Mouse (Mus musculus) stomach, postnatal 0 days (tissue): ENCODE results near the gene Capn5. TPM values are rescaled to one million over a fixed set of nuclear protein-coding genes. Genes with fewer than 3 reads are reported as not detected.

ENCODE experiments used
- ATAC-seq: fragments of 200-750 bp; cut with Nextera tagmentation; 2 replicates; pipeline ENCODE4 v1.8.0; 2017; ENCODE audit not compliant: low FRiP score, low TSS enrichment
- DNase-seq: peaks from one replicate; pipeline ENCODE4 v3.0.0-alpha.2; 2016; ENCODE audit warnings: low spot score
- H3K27ac ChIP-seq: fragments of 300-500 bp; sonication (generic); replicated peaks from 2 replicates; pipeline ENCODE4 v1.5.1; 2014; ENCODE audit warnings: mild to moderate bottlenecking, control low read depth
- H3K27me3 ChIP-seq: fragments of 300-500 bp; sonication (generic); 2 replicates; pipeline ENCODE4 v1.6.1; 2014; ENCODE audit warnings: low read length; ENCODE audit not compliant: control insufficient read depth, insufficient read depth
- H3K36me3 ChIP-seq: fragments of 300-500 bp; sonication (generic); 2 replicates; pipeline ENCODE4 v1.6.1; 2014; ENCODE audit warnings: low read length, mixed read lengths; ENCODE audit not compliant: control insufficient read depth, insufficient read depth
- H3K4me1 ChIP-seq: fragments of 300-500 bp; sonication (generic); replicated peaks from 2 replicates; pipeline ENCODE4 v1.6.1; 2014; ENCODE audit warnings: antibody characterized with exemption; ENCODE audit not compliant: control insufficient read depth, insufficient read depth
- H3K4me2 ChIP-seq: fragments of 300-500 bp; sonication (generic); replicated peaks from 2 replicates; pipeline ENCODE4 v1.6.1; 2014; ENCODE audit warnings: low read depth, mild to moderate bottlenecking, control low read depth, moderate library complexity
- H3K4me3 ChIP-seq: fragments of 300-500 bp; sonication (generic); 2 replicates; pipeline ENCODE4 v1.5.1; 2014; ENCODE audit warnings: low read depth, low read length, control low read depth
- H3K9ac ChIP-seq: fragments of 300-500 bp; sonication (generic); 2 replicates; pipeline ENCODE4 v1.6.1; 2014; ENCODE audit warnings: mild to moderate bottlenecking, low read length, control low read depth, mixed read lengths
- H3K9me3 ChIP-seq: fragments of 300-500 bp; sonication (generic); 2 replicates; pipeline ENCODE4 v1.6.1; 2016; ENCODE audit warnings: low read length; ENCODE audit not compliant: control insufficient read depth
- CTCF ChIP-seq: IDR thresholded peaks from 2 replicates; pipeline ENCODE4 v1.5.1; 2016; ENCODE audit warnings: antibody characterized with exemption, low read depth, mild to moderate bottlenecking, moderate library complexity
- EP300 ChIP-seq: optimal IDR thresholded peaks from 2 replicates; pipeline ENCODE3; 2016; ENCODE audit warnings: antibody characterized with exemption
- WGBS: fragments of 180-500 bp; shearing (Covaris S2); extraction: QIAGEN DNeasy Blood & Tissue Kit; methylation state at CpG from one replicate; pipeline ENCODE4 v1.1.7; 2014; 5-methylcytosine and 5-hydroxymethylcytosine counted together
- polyA plus RNA-seq: library from polyadenylated mRNA; unstranded; fragments of >200 nt; fragmentation: Nextera tagmentation; extraction: Ambion mirVana; gene quantifications from 2 replicates; pipeline ENCODE4 v1.2.1, GENCODE M21; 2015

Capn5 gene
- polyA plus RNA-seq, 1 experiment from 2014 or later = 13.2 TPM

DNA sequence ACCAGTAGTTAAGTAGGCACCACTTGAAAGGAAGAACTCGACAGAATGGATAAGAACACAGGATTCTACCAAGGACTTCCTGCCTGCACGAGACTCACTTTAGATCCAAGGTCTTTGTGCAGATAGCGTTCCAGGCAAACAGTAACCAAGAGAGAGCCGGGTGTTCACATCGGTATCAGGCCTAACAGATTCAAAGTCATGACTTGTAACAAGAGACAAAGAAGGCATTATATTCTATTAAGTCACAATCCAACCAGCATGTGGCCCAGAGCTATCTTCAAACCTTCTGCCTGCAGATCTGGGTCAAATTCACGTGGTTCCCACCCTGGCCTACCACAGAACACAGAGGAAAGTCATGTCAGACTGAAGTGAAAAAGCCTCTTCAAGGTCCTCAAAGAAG is 63.4 kb downstream of the Capn5 start:
- H3K36me3 ChIP-seq = no peaks in the 10 kb centered on the region
- DNase-seq (no peak), ATAC-seq (no peak)
- H3K27ac ChIP-seq = no peak overlapping the region
- H3K9ac ChIP-seq = no peak overlapping the region
- no peaks in the 10 kb centered on the region for H3K27me3 ChIP-seq
- no peak overlapping the region for H3K4me2 ChIP-seq
- H3K4me3 ChIP-seq = no peak overlapping the region
- H3K9me3 ChIP-seq = no peaks in the 10 kb centered on the region
- TF ChIP-seq CTCF (no peak), EP300 (no peak)
- WGBS = 49% methylated on average over 6 of the region's 6 CpGs
- H3K4me1 ChIP-seq = 0 out of 2 replicates have a peak, but pooled peaks cover 3% of the 10 kb centered on the region

DNA sequence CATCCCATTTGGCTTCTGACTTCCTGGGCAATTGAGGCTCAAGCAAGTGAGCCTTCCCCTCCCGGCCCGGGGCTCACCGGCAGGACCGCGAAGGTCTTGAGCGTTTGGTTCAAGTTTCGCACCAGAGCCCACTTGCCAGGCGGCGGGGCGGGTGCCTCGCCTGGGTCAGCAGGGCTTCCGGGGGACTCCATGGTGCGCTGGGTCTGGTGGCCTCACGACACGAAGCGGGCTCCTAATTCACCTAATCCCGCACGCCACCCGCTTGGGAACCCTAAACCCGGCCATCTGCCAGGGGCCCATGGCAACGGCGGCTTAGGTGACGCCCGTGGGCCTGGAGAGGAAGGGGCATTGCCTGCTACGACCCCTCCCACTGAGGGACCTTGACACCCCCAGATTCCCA is 66.8 kb downstream of the Capn5 start:
- WGBS = 12% methylated on average over 25 of the region's 25 CpGs
- Histone ChIP-seq H3K27me3 (no peaks in the 10 kb centered on the region), H3K27ac (no peak overlapping the region), H3K4me1 (no peaks in the 10 kb centered on the region), H3K9ac (peak overlapping the region; percentile 48; the same call in 1 of the 2 replicates), H3K9me3 (no peaks in the 10 kb centered on the region), H3K36me3 (no peaks in the 10 kb centered on the region), H3K4me2 (peak overlapping the region; percentile 45), H3K4me3 (peak overlapping the region; percentile 12; the same call in 1 of the 2 replicates)
- ATAC-seq (no peak), DNase-seq (no peak)
- TF ChIP-seq CTCF (no peak), EP300 (no peak)

DNA sequence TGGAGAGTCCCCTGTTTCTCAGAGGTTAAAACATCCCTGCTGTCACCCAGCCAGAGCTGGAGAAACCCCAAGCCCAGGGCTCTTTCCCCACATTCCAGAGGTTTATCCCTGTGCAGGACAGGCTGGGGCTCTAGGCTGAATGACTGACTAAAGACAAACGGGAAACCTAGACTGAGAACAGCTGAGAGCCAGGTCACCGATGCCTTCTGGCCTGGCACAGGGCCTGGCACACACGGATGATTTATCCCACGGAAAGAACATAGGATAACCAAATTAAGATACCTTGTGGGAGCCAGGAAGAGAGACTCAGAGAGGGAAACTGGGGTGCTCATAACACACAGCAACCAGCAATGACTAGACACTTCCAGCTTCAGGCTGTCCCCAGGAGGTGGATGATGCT is 68.3 kb downstream of the Capn5 start:
- H3K27ac ChIP-seq = no peak overlapping the region
- no peak overlapping the region for H3K4me2 ChIP-seq
- no peaks in the 10 kb centered on the region for H3K27me3 ChIP-seq
- DNase-seq (no peak), ATAC-seq (no peak)
- H3K9me3 ChIP-seq = no peaks in the 10 kb centered on the region
- no peaks in the 10 kb centered on the region for H3K36me3 ChIP-seq
- WGBS = 57% methylated on average over 4 of the region's 4 CpGs
- no peak overlapping the region for H3K9ac ChIP-seq
- no peak overlapping the region for H3K4me3 ChIP-seq
- no peaks in the 10 kb centered on the region for H3K4me1 ChIP-seq
- TF ChIP-seq EP300 (no peak), CTCF (no peak)

DNA sequence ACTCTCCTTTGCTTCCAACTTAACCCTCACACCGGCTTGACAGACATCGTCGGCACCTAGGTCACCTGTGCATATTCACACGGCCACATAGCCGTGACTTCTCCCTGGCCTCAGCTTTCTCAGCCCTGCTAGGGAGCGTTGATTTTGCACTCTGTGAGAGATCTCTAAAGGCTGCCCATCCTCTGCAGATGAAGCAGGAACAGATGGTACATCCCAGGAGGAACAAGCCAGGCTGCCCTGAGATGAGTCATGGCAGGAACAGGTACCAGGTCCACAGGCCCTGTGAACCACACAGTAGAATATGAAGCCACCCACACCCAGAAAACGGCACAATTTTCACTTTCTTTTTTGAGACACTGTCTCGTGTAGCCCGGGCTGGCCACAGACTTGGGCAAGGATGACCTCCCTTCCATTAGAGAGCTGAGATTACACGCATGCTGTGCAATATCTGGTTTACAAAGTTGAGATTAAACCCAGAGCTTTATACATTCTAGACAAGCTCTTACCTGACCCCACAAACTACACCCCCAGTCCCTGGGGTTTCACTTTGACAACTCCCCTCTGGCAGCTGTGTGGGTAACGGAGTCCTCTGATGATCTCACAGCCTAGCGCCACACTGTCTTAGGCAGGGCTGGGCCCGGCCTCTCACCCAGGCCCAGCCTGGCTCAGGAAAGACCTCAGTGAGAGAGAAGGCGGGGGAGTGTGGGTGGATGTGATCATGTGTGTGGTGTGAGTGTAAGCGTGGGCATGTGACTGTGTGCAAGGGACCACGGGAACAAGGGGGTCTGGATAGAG is 69.2 kb downstream of the Capn5 start:
- H3K4me3 ChIP-seq = no peak overlapping the region
- no peak overlapping the region for H3K4me2 ChIP-seq
- ATAC-seq (no peak), DNase-seq (no peak)
- no peaks in the 10 kb centered on the region for H3K4me1 ChIP-seq
- H3K36me3 ChIP-seq = no peaks in the 10 kb centered on the region
- no peak overlapping the region for H3K9ac ChIP-seq
- no peaks in the 10 kb centered on the region for H3K9me3 ChIP-seq
- TF ChIP-seq CTCF (no peak), EP300 (no peak)
- WGBS = 78% methylated on average over 16 of the region's 16 CpGs
- H3K27ac ChIP-seq = no peak overlapping the region
- no peaks in the 10 kb centered on the region for H3K27me3 ChIP-seq

DNA sequence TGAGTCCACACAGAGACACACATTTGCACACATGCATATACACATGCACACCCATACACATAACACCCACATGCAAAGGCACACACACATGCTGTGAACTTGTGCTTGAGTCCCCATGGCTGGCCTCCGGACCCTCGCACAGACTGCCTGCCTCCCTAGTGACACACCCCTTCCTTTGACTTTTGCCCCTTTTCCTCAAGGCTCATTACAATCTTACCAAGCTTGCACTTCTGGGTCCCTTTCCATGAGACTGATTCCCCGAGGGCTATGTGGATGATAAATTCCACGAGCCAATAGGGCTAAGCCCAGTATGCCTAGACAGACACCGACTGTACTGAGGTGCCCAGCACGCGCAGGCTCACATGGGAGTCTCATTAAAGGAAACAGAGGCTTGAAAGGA is 71.8 kb downstream of the Capn5 start:
- Histone ChIP-seq H3K4me2 (no peak overlapping the region), H3K27ac (no peak overlapping the region), H3K4me3 (no peak overlapping the region), H3K9me3 (no peaks in the 10 kb centered on the region), H3K27me3 (no peaks in the 10 kb centered on the region), H3K36me3 (no peaks in the 10 kb centered on the region), H3K9ac (no peak overlapping the region), H3K4me1 (no peaks in the 10 kb centered on the region)
- WGBS = 84% methylated on average over 7 of the region's 7 CpGs
- ATAC-seq = no peak
- DNase-seq = no peak
- no peak for TF ChIP-seq CTCF
- no peak for TF ChIP-seq EP300
